Mouse (Mus musculus): ENCODE measurements at regions not wholly inside any gene's neighbourhood (a gene's known extent, or its start where the extent isn't known, plus 50 kb on each side); places are given as distances from the start of the nearest gene placed in this dataset.

DNA sequence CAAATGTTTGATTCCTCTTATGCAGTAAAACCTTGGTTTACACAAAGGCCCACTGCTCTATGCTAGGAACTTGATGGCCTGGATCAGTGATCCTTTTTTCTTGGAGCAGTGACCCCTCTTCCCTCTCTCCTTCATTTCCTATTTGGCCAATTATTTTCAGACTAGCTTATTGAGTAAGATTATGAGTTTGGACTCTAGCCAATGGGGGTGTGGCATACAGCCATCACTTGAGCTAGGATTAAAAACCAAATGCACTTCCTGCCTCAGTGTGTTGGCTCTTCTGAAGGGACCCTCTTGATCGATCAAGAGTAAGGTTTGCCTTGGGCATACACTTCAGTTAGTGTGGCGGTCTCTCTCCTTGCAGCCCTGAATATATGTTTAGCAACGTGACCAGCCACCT lies 1172.6 kb upstream of the Gulo start:
- no peak for DNase-seq

DNA sequence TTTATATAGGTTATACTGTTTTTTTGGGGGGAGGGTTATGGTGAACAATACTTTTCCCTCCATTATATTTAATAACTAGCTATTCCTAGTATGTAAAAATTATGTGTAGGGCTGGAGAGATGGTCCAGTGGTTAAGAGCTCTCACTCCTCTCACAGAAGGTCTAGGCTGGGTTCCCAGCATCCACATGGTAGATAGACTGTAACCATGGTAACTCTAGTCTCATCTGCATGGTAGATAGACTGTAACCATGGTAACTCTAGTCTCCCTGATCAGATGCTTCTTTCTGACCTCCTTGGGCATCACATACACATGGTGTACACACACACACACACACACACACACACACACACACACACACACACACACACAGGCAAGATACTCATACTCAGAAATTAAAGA lies 1170.5 kb upstream of the Gulo start:
- no peak for DNase-seq

DNA sequence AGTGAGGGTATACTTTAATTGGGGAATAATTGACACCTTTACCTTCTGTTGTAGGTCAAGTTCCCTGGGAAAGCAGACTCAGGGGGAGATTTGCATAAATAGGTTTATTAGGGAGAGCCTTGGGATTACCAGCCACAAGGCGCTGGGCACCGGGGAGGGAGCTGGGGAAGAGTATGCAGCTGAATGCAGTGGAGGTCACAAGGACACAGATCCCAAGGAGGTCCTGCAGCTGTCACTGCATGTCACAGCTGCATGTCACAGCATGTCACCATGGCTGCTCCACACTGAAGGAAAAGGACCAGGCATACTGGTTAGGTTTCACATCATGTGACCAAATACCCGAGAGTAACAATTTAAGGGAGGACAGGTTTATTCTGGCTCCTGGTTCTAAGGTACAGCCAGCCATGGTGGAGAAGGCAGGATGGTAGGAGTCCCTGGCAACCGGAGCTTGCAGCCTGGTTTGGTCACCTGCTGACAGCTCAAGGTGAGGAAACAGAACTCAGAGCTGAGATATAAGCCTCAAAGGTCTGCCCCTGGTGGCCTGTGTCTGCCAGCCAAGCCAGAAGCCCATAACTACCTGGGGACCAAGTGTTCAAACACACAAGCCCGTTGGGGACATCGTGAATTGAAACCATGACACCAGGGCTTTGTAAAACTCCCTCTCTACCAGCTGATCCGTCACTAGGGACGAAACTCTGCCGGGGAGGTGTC lies 1169.5 kb upstream of the Gulo start:
- DNase-seq = no peak

DNA sequence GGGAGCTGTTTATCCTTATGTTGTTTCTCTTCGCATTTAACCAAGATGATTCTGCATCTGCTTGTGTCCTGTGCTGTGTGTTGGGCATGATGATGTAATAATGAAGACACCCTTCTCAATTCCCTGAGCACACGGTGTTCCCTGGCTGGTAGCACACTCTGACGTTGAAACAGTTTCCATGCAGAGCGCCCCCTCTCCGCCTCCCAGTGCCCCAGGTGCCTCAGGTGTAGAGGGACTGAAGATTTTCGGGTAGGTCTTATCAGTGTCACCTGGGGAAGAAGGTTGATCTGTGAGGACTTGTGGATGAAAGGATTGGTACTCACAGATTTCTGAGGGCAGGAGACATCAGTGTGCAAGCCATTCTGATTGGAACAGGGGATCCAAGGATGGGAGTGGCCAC lies 1167.7 kb upstream of the Gulo start:
- DNase-seq = no peak

DNA sequence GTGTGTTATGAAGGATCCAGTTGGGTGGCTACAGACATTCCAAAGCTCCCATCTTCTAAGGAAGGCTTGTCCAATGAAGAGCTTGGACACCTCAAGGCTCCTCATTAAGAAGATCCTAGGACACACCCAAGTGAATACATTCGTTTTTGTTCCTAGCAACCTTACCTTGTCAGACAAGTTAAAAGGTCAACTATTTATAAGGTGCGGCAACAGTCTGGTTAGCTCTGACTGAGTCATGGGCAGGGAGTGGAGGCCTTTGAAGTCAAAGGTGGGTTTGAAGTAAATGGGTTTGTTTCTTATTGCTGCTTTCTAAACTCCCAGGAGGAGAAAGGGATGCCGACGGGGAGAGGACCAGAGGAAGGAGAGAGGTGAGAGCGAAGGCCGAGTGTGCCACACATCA lies 1167.1 kb upstream of the Gulo start:
- no peak for DNase-seq

DNA sequence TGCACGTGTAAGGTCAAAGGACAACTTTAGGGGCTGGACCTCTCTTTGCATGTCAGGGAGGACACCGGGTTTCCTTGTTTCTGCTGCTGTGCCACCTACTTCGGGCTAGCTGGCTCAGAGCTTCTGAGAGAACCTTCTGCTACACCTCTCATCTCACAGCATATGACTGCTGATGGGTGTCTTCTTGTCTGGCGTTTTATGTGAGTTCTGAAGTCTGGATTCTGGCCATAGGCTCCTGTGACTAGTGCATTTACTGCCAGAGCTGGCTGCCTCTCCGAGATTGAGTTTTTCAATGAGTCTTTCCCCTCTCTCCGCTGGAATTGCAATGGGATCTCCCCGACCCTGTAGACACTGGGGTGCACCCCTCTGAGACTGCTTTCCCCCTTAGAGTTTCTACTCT lies 1165.9 kb upstream of the Gulo start:
- DNase-seq = peak; percentile 25

DNA sequence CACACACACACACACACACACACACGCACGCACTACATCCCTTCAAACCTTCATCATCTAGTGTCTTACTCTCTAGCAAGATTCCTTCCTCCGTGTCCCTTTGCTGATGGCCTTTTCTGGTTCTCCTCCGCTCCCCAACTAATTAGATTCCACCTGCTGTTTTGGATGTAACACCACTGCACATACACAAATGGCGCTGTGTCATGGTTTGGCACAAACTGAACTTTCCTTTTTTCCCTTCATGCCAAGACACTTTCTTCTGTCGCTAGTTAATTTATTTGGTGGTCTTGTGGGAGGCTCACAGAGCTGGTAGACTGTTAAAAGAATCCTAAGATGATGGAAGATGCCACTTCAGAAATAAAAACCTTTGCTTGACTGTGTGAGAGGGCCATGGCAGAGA lies 1161.8 kb upstream of the Gulo start:
- DNase-seq = no peak

DNA sequence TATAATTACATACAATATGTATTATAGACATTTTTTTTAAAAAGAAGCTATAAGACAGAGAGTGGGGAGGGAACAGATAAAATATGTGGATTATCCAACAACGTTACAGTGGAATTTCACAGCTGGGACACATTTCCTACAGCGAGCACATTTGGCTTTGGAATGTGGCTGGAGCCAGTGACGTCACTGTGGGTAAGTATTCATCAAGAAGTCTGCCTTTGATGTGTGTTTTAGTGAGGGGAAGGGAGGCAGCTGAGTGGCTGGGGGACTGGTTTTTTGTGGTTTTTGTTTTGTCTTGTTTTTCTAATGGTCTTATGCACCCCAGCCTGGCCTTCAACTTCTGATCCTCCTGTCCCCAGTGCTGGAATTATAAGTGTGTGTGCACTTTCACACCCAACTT lies 1161.2 kb upstream of the Gulo start:
- DNase-seq = no peak

DNA sequence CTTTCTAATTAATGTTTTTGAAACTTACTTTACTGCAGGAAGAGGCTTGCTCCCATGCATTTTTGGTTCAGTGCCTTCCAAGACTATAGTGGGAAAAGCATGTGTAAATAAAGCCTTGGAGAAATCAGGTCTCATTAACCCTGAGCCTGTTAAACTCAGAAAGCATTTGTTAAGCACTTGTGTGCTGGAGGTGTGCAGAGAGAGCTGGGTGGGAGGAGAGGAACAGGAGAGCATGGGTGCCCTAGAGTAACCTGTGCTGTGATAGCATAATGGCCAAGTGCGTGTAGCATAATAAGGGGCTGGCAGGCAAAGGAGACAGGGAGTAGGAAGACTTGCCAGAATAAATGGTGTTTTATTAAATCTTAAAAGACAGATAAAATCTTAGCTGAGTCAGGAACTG lies 1160.2 kb upstream of the Gulo start:
- no peak for DNase-seq

DNA sequence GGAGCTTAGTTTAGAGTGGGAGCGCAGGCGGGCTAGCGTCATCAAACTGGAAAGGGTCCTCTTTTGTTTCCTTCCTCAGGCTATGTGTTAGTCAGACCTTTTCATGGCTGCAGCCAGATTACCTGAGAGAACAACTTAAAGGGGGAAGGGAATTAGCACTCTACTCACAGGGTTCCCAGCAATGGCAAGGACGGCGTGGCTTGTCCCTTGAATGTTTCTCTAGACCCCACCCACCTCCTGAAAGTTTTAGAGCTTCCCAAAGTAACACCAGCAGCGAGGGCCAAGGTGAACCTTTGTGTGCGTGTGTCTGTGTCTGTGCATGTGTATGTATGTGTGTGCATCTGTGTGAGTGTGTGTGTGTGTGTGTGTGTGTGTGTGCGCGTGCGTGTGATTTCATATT lies 1151.0 kb upstream of the Gulo start:
- no peak for DNase-seq

DNA sequence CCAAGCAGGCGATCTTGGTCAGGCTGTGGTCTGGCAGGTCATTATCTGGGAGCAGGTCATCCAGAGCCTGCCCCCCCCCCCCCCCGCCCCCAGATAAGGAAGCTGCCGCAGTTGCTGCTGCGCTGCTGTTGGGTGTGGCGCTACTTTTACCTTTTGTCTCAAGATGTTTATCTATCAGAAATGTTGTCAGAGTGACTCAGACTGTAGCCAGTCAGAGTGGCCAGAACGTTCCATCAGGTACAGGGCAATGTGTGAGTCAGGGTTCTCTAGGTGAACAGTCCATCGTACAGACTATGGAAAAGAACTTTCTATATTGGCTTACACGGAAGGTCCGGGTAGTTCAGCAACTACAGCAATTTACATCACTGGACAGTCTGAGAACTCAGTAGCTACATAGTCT lies 1149.9 kb upstream of the Gulo start:
- no peak for DNase-seq

DNA sequence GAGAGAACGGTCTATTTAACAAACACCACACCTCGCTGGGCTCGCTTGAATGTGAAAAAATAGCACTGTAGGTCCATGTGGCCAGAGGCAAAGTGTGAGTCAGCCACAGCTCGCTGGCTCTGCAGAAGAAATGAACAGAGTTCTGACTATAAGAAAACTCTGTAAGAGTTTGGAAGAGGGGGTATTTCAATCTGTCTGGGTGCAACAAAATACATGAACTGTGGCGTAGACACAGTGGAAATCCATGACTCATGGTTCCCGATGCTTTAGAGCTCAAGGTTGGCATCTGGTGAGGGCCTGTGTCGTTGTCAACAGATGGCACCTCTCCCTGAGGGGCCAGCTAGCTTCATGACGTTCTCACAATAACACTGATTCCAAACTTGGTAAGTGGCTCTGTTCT lies 1147.4 kb upstream of the Gulo start:
- peak; percentile 31 for DNase-seq

DNA sequence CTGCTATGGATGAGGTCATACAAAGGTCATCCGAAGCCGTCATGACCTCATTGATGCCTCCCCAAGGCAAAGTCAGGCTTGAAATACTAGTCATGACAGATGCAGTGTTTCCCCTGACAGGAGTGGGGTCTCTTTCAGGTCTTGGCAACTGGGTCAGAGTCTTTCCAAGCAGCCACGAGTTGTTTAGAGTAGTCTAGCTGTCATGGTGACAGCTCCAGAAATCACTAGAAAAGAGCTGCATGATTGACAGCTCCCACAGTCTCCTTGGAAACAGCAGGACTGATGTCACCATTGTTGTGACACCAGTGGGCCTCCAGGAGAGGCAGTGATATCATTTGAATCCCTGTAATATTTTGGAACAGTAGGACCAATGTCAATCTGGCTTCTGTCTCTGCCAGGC lies 1144.6 kb upstream of the Gulo start:
- DNase-seq = no peak

DNA sequence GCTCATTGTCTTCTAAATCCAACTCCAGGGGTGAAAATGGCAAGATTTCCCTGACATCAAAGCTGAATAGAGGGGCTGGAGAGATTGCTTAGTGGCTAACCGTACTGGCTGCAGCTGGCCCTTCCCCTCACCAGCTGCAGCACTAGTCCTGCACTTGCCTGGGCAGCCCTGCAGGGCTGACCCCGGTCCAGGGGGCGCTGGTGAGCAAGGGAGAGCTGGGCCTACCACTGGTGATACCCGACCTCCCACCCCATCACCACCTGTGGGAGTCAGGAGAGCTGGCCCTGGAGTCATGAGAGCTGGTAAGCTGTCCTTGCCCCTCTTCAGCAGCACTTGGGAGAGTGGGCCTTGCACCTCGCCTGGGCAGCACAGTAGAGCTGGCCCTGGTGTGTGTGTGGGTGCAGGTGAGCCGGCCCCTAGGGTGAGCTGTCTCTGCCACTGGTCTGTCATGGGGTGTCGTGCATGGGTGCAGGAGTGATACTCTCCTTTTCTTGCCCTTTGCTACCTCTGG lies 1141.0 kb upstream of the Gulo start:
- DNase-seq = no peak

DNA sequence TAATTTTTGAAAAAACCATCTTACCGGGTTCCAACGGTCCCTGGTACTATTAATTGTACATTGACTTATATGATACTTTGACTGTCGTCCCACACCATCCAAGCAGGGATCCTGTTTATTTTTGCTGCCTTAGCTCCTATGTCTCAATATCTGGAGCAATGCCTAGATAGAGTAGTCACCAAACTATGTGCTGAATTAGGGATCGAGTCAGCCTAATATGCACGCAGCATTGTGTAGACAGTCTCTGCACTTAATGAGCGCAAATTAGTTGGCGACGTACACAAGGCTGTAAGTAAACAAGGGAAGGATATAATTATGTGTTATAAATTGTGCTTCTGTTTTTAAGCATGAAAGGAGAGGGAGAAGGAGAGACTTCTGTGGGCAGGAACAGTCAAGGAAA lies 1140.1 kb upstream of the Gulo start:
- no peak for DNase-seq

DNA sequence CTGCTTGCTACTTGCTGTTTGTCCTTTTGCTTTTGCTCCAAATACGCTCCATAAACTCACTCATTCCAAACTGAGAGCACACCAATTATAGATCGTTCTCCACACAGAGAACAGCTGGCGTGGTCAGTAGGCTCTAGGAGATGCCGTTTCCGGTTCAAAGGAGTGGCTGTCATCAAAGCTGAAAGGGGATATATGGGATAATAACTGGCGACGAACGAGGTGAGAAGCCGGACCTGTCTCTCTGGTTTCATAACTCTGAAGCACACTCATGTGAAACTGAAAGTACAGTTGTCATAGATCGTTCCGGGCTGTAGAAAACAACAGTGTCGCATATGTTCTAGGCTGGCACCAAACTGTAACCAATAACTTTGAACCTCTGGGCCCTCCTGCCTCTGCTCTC lies 1137.6 kb upstream of the Gulo start:
- no peak for DNase-seq

DNA sequence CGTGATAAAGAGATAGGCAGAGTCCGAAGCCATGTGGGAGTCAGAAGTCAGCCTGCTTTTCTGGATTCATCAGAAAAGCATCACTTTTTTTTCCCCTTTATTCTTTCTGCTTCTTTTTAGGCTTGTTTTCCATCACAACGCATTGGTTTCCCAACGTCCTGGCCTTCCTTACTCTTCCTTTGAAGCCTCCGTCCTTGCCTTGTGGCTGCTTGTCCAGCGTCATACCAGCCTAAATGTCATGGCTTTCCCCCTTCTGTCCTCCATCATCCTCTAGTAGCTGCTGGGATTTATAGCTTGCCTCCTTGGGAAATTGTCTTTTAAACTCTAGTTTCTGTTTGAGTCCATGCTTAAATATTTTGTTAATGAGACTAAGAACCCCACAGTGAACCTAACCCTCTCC lies 1136.0 kb upstream of the Gulo start:
- DNase-seq = no peak

DNA sequence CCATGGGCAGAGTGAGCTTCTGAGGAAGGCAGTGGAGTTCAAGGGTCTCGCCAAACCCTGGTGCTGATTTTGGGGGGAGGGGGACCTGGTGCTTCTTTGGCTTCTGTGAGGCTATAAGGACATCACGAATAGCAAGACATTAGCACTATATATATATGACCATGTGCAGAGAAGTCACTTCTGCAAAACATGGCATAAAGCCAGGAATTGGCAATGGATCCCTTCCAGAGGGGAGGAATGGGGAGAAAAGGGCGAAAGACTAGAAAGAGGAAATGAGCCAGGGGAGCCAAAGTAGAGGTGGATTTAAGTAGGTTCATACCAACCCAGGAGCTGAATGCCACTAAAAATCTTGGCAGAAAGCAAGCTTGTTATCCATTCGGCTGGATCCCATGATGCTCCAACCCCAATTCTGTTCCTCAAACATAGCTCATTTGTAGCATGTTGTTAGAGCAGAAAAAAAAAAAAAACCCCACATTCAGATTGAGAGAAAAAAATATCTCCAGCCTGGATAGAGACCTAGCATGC lies 1135.5 kb upstream of the Gulo start:
- DNase-seq = no peak

DNA sequence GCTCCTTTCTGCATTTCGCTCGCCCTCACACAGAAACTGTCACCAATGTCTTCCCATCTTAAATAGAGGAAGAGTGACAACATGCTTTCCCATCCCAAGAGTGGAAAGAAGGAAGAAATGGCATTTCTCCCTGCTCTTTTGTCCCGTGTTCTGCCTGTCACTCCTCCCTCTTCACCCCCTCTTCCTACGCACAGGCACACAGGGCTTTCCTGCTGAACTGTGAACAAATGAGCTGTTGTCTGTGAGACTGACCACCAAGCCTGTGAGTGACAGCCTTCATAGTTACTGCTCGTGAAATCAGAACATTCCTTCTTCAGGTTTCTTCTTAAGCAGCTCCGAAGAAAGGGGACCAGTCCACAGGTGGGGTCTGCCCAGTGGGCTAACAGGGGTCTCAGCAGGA lies 1134.8 kb upstream of the Gulo start:
- DNase-seq = no peak

DNA sequence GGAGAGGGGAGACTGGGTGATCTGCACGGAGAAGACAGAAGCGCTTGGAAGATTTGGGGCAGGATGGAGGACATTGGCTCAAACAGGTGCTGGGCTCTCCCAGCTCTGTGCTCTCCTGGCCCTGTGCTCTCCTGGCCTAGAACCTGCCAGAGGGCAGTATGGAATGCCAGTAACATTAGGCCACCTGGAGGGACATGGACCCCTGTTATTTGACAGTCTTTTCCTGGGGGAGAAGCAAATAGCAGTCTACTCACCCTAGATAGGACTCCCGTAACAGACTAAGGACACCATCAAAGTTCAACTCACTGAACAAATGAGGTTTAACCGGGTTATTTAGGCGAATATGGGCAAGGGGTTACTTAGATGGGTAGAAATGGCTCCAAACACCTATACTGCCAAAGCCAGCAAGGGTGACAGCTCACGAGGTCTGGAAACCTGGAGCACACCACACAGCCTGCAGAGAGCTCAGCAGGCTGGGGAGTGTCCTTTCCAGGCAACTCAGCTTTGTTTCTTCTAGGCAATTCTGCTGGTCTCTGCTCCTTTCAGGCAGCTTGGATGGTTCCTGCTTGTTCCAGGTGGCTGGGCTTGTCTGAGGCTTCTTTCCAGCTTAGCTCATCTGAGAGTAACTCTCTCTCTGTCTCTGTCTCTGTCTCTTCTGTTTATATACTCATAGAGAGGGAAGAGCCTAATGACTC lies 1133.7 kb upstream of the Gulo start:
- no peak for DNase-seq

DNA sequence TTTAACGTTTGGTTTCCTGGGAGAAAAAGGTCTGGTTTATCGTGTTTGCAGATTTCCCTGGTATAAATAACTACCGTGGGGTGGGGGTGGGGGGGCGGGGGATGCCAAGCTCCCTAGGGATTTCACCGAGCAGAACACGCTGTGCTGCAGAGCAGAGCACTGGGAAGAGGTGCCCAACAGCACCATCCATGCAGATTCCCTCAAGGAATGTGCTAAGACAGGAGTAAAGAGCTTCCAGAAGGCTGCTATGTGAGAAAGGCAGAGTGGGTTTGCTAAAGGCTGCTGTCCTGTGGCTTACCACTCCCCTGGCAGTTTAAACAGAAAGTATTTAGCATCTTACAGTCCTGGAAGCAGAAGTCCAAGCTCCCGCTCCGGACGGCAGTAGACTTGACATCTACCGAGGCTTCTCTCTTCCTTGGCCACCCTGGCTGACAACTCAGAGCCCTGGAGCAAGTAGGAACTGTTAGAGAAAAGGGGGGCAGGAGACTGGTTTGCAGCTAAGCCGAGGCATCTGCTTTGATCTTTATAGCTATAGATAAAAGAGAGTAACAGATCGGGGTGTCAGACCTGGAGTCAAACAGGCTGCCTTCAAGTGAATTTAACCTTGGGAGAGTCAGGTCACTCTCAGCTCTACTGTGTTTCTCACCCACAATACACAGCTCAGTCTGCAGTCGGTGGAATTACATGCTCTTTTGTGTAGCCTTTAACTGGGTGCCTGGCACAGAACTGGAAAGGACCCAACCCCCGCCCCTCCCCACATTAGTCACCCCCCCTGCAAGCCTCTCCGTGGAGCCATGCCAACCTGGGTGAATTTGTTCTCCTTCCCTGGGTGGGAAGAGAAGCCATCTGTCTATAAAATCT lies 1132.8 kb upstream of the Gulo start:
- peak; percentile 70 for DNase-seq

DNA sequence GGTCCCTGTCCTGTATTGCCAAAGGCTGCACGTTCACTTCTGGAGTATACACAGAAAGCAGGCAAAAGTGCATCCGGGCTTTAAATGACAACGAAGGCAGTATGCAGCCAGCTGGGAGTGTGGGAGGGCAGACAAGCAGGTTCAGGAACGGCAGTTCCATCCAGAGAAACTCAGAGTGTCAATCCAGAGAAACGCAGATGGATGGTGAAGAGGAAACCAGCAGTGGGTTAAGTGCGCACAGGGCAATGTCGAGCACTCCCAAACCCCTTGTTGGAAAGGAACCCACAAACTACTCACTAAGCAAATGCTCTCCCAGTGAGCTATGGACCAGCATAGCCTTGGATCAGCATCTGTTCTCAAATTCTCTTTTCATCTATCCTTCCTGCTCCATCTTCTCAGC lies 1132.1 kb upstream of the Gulo start:
- DNase-seq = peak; percentile 56

DNA sequence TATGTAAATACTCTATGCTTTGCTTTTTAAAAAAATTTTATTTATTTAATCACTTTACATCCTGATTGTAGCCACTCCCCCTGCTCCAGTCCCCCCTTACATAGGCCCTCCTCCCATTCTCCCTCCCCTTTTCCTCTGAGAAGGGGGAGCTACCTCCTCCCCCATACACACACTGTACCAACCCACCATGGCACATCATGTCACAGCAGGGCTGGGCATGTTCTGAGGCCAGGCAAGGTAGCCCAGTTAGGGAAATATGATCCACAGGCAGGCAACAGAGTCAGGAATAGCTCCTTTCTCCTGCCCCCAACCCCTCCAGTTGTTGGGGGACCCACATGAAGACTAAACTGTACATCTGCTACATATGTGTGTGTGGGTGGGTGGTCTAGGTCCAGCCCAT lies 1130.7 kb upstream of the Gulo start:
- DNase-seq = no peak

DNA sequence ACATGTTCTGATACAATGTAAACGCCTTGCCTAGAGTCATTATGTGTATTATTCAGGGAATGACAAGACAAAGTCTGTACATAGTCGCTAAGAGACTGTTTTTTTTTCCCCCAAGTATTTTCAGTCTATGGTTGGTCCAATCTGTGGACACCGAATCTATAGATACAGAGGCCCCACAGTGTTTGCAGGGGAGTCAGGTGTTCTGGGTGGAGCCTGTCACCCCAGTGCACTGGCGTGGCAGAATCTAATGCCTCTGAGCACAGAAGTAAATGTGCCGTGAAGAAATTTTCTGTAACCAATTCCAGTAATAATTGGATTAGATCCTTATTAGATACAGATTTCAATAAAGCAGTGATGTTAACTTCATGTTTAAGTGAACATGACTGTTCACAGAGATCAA lies 1130.1 kb upstream of the Gulo start:
- no peak for DNase-seq
